ENCODE assay signal across 29 mouse cellular contexts in the genomic region with DNA sequence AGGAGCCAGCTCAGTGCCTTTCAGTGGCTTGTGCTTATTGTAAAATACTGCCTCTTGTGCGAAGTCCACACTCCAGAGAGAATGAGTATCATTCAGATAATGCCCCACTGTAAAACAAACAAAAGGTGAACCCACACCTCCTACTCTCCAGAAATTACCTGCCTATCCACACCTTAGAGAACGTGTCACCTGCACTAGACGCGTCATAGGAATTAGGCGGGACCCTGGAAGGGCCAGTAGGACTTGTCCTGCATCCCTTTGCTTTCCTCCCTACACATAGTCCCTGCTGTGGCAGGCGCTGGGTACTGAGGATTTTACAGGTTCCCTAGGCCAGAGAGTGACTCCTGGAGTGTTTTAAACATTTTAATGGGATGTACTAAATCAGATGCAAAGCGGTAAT. TPM values are rescaled to one million over a fixed set of nuclear protein-coding genes. Genes with fewer than 3 reads are reported as not detected.
"Had no signal": no experiment of that assay in that cellular context is flagged by ENCODE, and none has a peak within 500 bp of the region (broad histone marks: within the 10 kb centered on the region; RNA-seq: fewer than 3 reads in every experiment).

Gene Abca12 (minus strand): TSS at position 101 of the 400 bp plus-strand sequence.

- H3K4me1 ChIP-seq: heart, embryonic 10.5 days; heart, embryonic 12.5 days; hindbrain, embryonic 10.5 days; hindbrain, embryonic 12.5 days; kidney, embryonic 15.5 days; limb, embryonic 12.5 days; liver, embryonic 12.5 days had no signal

- H3K9ac ChIP-seq: heart, embryonic 12.5 days; hindbrain, embryonic 12.5 days; hindbrain, embryonic 14.5 days; kidney, embryonic 15.5 days; limb, embryonic 12.5 days; liver, embryonic 12.5 days; liver, embryonic 14.5 days had no signal

- H3K36me3 ChIP-seq: heart, embryonic 10.5 days; heart, embryonic 12.5 days; hindbrain, embryonic 10.5 days; hindbrain, embryonic 12.5 days; kidney, embryonic 15.5 days; limb, embryonic 12.5 days; liver, embryonic 12.5 days had no signal

- H3K27me3 ChIP-seq: heart, embryonic 12.5 days; hindbrain, embryonic 12.5 days; kidney, embryonic 15.5 days; limb, embryonic 12.5 days; liver, embryonic 12.5 days had no signal

- H3K4me2 ChIP-seq: heart, embryonic 12.5 days; hindbrain, embryonic 12.5 days; hindbrain, embryonic 14.5 days; kidney, embryonic 15.5 days; limb, embryonic 12.5 days; liver, embryonic 12.5 days had no signal

- DNase-seq: gastrocnemius, adult 2 months; gastrocnemius, postnatal 10 days; gastrocnemius, postnatal 25 days; heart, adult 2 months; heart, postnatal 10 days; heart, postnatal 4 days; kidney, adult 11 months; kidney, adult 2 months; kidney, adult 9 months; kidney, postnatal 14 days; kidney, postnatal 36 days; layer of hippocampus, adult 9-11 months; layer of hippocampus, postnatal 36 days; left cerebral cortex, postnatal 4 days had no signal

- H3K27ac ChIP-seq: gastrocnemius, adult 2 months; heart, adult 2 months; heart, embryonic 10.5 days; hindbrain, embryonic 10.5 days; hindbrain, embryonic 12.5 days; hindbrain, embryonic 14.5 days; kidney, embryonic 15.5 days; kidney, postnatal 0 days; limb, embryonic 12.5 days; liver, embryonic 12.5 days; liver, embryonic 14.5 days had no signal

- H3K9me3 ChIP-seq: heart, embryonic 10.5 days; heart, embryonic 12.5 days; hindbrain, embryonic 10.5 days; hindbrain, embryonic 12.5 days; kidney, embryonic 15.5 days; limb, embryonic 12.5 days; liver, embryonic 12.5 days had no signal

- H3K4me3 ChIP-seq: gastrocnemius, adult 2 months; heart, adult 2 months; heart, embryonic 10.5 days; heart, embryonic 12.5 days; hindbrain, embryonic 10.5 days; hindbrain, embryonic 12.5 days; kidney, embryonic 15.5 days; limb, embryonic 12.5 days; liver, embryonic 12.5 days had no signal

- ATAC-seq: hindbrain, embryonic 16.5 days; inflammation-experienced regulatory T-cells, adult 6 months; liver, embryonic 12.5 days had no signal

RNA-seq across cellular contexts. Expression of gene Abca12, which starts in this region (rescaled TPM):
- total RNA-seq: gastrocnemius, adult 2 months; gastrocnemius, postnatal 10 days; gastrocnemius, postnatal 25 days; granulocyte monocyte progenitor cell, adult 5-6 weeks; liver, adult 2 months had no signal
- polyA plus RNA-seq: inflammation-experienced regulatory T-cells, adult 6 months; kidney, adult 2 months; kidney, postnatal 0 days; liver, adult 2 months; liver, embryonic 12.5 days; liver, embryonic 14.5 days; liver, embryonic 16.5 days had no signal
